Mouse (Mus musculus) liver, embryonic 11.5 days (tissue): ENCODE measurements at regions not wholly inside any gene's neighbourhood (a gene's known extent, or its start where the extent isn't known, plus 50 kb on each side); places are given as distances from the start of the nearest gene placed in this dataset.

Source experiments
- ATAC-seq: fragments of 200-750 bp; cut with Nextera tagmentation; replicated peaks from 2 replicates; pipeline ENCODE4 v1.8.0; 2017; ENCODE audit warnings: moderate number of reproducible peaks, mild to moderate bottlenecking, moderate TSS enrichment, moderate library complexity; ENCODE audit not compliant: low FRiP score
- DNase-seq: peaks from one replicate; pipeline ENCODE4 v3.0.0-alpha.2; 2017; ENCODE audit warnings: low spot score
- H3K27ac ChIP-seq: fragments of 300-500 bp; sonication (generic); 2 replicates; pipeline ENCODE4 v1.5.1; 2014; ENCODE audit warnings: mild to moderate bottlenecking, low read depth, low read length, control low read depth
- H3K27me3 ChIP-seq: fragments of 300-500 bp; sonication (generic); replicated peaks from 2 replicates; pipeline ENCODE4 v1.6.1; 2014; ENCODE audit warnings: low read length, mixed read lengths; ENCODE audit not compliant: control insufficient read depth, insufficient read depth
- H3K36me3 ChIP-seq: fragments of 300-500 bp; sonication (generic); 2 replicates; pipeline ENCODE4 v1.6.1; 2014; ENCODE audit warnings: mild to moderate bottlenecking, low read length, moderate library complexity, mixed read lengths; ENCODE audit not compliant: control insufficient read depth, insufficient read depth
- H3K4me1 ChIP-seq: fragments of 300-500 bp; sonication (generic); replicated peaks from 2 replicates; pipeline ENCODE4 v1.6.1; 2014; ENCODE audit warnings: low read length, mixed read lengths; ENCODE audit not compliant: control insufficient read depth, insufficient read depth
- H3K4me2 ChIP-seq: fragments of 300-500 bp; sonication (generic); 2 replicates; pipeline ENCODE4 v1.6.1; 2014; ENCODE audit warnings: mild to moderate bottlenecking, control low read depth, moderate library complexity
- H3K4me3 ChIP-seq: fragments of 300-500 bp; sonication (generic); 2 replicates; pipeline ENCODE4 v1.5.1; 2014; ENCODE audit warnings: low read depth, low read length, control low read depth
- H3K9ac ChIP-seq: fragments of 300-500 bp; sonication (generic); 2 replicates; pipeline ENCODE4 v1.6.1; 2014; ENCODE audit warnings: low read depth, low read length, control low read depth
- H3K9me3 ChIP-seq: fragments of 300-500 bp; sonication (generic); 2 replicates; pipeline ENCODE4 v1.6.1; 2016; ENCODE audit warnings: low read length, inconsistent platforms, mixed read lengths; ENCODE audit not compliant: control insufficient read depth
- WGBS: fragments of 180-500 bp; shearing (Covaris S2); extraction: QIAGEN DNeasy Blood & Tissue Kit; methylation state at CpG from one replicate; pipeline ENCODE4 v1.1.7; 2014; 5-methylcytosine and 5-hydroxymethylcytosine counted together

GRCm38 (mm10) chr10:37473086-37473485 lies 334.4 kb upstream of the Marcks start:
- H3K9ac ChIP-seq: no peak overlapping the region
- H3K36me3 ChIP-seq: no peaks in the 10 kb centered on the region
- H3K4me3 ChIP-seq: no peak overlapping the region
- H3K4me1 ChIP-seq: no peaks in the 10 kb centered on the region
- 77% methylated on average over 5 of the region's 5 CpGs for WGBS
- no peak for ATAC-seq
- DNase-seq: no peak
- no peak overlapping the region for H3K27ac ChIP-seq
- no peak overlapping the region for H3K4me2 ChIP-seq
- no peaks in the 10 kb centered on the region for H3K27me3 ChIP-seq
- H3K9me3 ChIP-seq: no peaks in the 10 kb centered on the region

GRCm38 (mm10) chr10:37457384-37457783 lies 318.7 kb upstream of the Marcks start:
- Histone ChIP-seq H3K27ac (no peak overlapping the region), H3K9me3 (no peaks in the 10 kb centered on the region), H3K4me2 (no peak overlapping the region), H3K9ac (no peak overlapping the region), H3K4me1 (no peaks in the 10 kb centered on the region), H3K27me3 (no peaks in the 10 kb centered on the region), H3K4me3 (no peak overlapping the region), H3K36me3 (no peaks in the 10 kb centered on the region)
- DNase-seq (no peak), ATAC-seq (no peak)
- WGBS: 83% methylated on average over 2 of the region's 2 CpGs

- H3K4me3 ChIP-seq: no peak overlapping the region
- H3K9ac ChIP-seq: no peak overlapping the region
- ATAC-seq: no peak
- no peak for DNase-seq
- no peaks in the 10 kb centered on the region for H3K27me3 ChIP-seq
- H3K27ac ChIP-seq: no peak overlapping the region
- H3K4me1 ChIP-seq: no peaks in the 10 kb centered on the region
- H3K9me3 ChIP-seq: no peaks in the 10 kb centered on the region
- H3K36me3 ChIP-seq: no peaks in the 10 kb centered on the region
- WGBS: 71% methylated on average over 2 of the region's 2 CpGs
- H3K4me2 ChIP-seq: no peak overlapping the region
These were observed 311.2 kb upstream of the Marcks start for GRCm38 (mm10) chr10:37449894-37450293.

GRCm38 (mm10) chr10:37447333-37448204 lies 308.8 kb upstream of the Marcks start:
- Histone ChIP-seq H3K9ac (no peak overlapping the region), H3K27ac (no peak overlapping the region), H3K9me3 (no peaks in the 10 kb centered on the region), H3K4me2 (no peak overlapping the region), H3K4me3 (no peak overlapping the region), H3K27me3 (no peaks in the 10 kb centered on the region), H3K36me3 (no peaks in the 10 kb centered on the region), H3K4me1 (no peaks in the 10 kb centered on the region)
- ATAC-seq (no peak), DNase-seq (no peak)
- WGBS: 79% methylated on average over 4 of the region's 4 CpGs

GRCm38 (mm10) chr10:37439863-37440613 lies 301.3 kb upstream of the Marcks start:
- Histone ChIP-seq H3K27ac (no peak overlapping the region), H3K4me3 (no peak overlapping the region), H3K9me3 (no peaks in the 10 kb centered on the region), H3K4me1 (no peaks in the 10 kb centered on the region), H3K4me2 (no peak overlapping the region), H3K36me3 (no peaks in the 10 kb centered on the region), H3K27me3 (no peaks in the 10 kb centered on the region), H3K9ac (no peak overlapping the region)
- 63% methylated on average over 4 of the region's 4 CpGs for WGBS
- ATAC-seq (no peak), DNase-seq (no peak)

GRCm38 (mm10) chr10:37438312-37438711 lies 299.6 kb upstream of the Marcks start:
- 71% methylated on average over 3 of the region's 3 CpGs for WGBS
- DNase-seq: no peak
- H3K9me3 ChIP-seq: no peaks in the 10 kb centered on the region
- no peak overlapping the region for H3K9ac ChIP-seq
- no peak overlapping the region for H3K4me2 ChIP-seq
- no peak overlapping the region for H3K27ac ChIP-seq
- no peak for ATAC-seq
- H3K27me3 ChIP-seq: no peaks in the 10 kb centered on the region
- no peaks in the 10 kb centered on the region for H3K4me1 ChIP-seq
- H3K36me3 ChIP-seq: no peaks in the 10 kb centered on the region
- H3K4me3 ChIP-seq: no peak overlapping the region

GRCm38 (mm10) chr10:37436849-37437248 lies 298.1 kb upstream of the Marcks start:
- no peak overlapping the region for H3K9ac ChIP-seq
- H3K4me3 ChIP-seq: no peak overlapping the region
- no peaks in the 10 kb centered on the region for H3K27me3 ChIP-seq
- no peak overlapping the region for H3K27ac ChIP-seq
- no peak for ATAC-seq
- H3K4me2 ChIP-seq: no peak overlapping the region
- no peaks in the 10 kb centered on the region for H3K36me3 ChIP-seq
- no peaks in the 10 kb centered on the region for H3K4me1 ChIP-seq
- no peak for DNase-seq
- no peaks in the 10 kb centered on the region for H3K9me3 ChIP-seq

- 70% methylated on average over 5 of the region's 5 CpGs for WGBS
- ATAC-seq: no peak
These were observed 295.5 kb upstream of the Marcks start for GRCm38 (mm10) chr10:37434229-37434628.

GRCm38 (mm10) chr10:37423047-37423446 lies 284.3 kb upstream of the Marcks start:
- Histone ChIP-seq H3K4me2 (no peak overlapping the region), H3K9me3 (no peaks in the 10 kb centered on the region), H3K27me3 (no peaks in the 10 kb centered on the region), H3K36me3 (no peaks in the 10 kb centered on the region), H3K4me3 (no peak overlapping the region), H3K27ac (no peak overlapping the region), H3K4me1 (no peaks in the 10 kb centered on the region), H3K9ac (no peak overlapping the region)
- ATAC-seq: no peak
- WGBS: 59% methylated on average over 1 of the region's 1 CpGs
- no peak for DNase-seq

More at GRCm38 (mm10) chr10:37434229-37434628, 295.5 kb upstream of the Marcks start:
- H3K4me2 ChIP-seq: no peak overlapping the region
- H3K27me3 ChIP-seq: no peaks in the 10 kb centered on the region
- no peak overlapping the region for H3K27ac ChIP-seq
- no peak overlapping the region for H3K9ac ChIP-seq
- H3K4me1 ChIP-seq: no peaks in the 10 kb centered on the region
- H3K36me3 ChIP-seq: no peaks in the 10 kb centered on the region
- DNase-seq: no peak
- H3K4me3 ChIP-seq: no peak overlapping the region
- H3K9me3 ChIP-seq: no peaks in the 10 kb centered on the region
